Mouse (Mus musculus) megakaryocyte, embryonic 14.5 days (primary cell): ENCODE measurements around the gene Sppl3.

ENCODE experiments used
- FLI1 ChIP-seq: IDR thresholded peaks from 2 replicates; pipeline ENCODE4 v1.6.1; 2012; ENCODE audit warnings: low read length, inconsistent platforms, mixed read lengths
- GATA1 ChIP-seq: IDR thresholded peaks from 3 replicates; pipeline ENCODE4 v1.6.1; 2012; ENCODE audit warnings: mixed read lengths, low read length, inconsistent platforms, borderline replicate concordance

- no peak for TF ChIP-seq GATA1
- no peak for TF ChIP-seq FLI1
These were observed 13.6 kb upstream of the Sppl3 start for GRCm38 (mm10) chr5:114997327-114997726.
